Mouse (Mus musculus) heart, embryonic 14.5 days (tissue): ENCODE measurements around the gene Mfsd4b4. TPM values are rescaled to one million over a fixed set of nuclear protein-coding genes. Genes with fewer than 3 reads are reported as not detected.
A peak's percentile ranks its signal among the peaks of the same experiment; 100 is the strongest.
"Not testable (repeated sequence)": the region's sequence is repeated elsewhere in the genome, so short reads cannot be mapped to it uniquely, and the experiment has no call there.

ENCODE experiments used
- ATAC-seq: fragments of 200-750 bp; cut with Nextera tagmentation; 2 replicates; pipeline ENCODE4 v1.8.0; 2017; ENCODE audit warnings: low read depth, moderate TSS enrichment; ENCODE audit not compliant: insufficient number of reproducible peaks, insufficient read depth, low FRiP score
- H3K27ac ChIP-seq, 2 experiments: fragments of 200-500 bp in 1 of 2; fragments of 300-500 bp in 1 of 2; sonication (generic) in 1 of 2; replicated peaks in 1 of 2; 2 replicates each; pipeline ENCODE4 v1.5.1; 2012 to 2014; ENCODE audit warnings: low read depth in 2 of 2, low read length in 2 of 2, control low read depth in 1 of 2, mild to moderate bottlenecking in 1 of 2, mixed read lengths in 1 of 2; ENCODE audit not compliant: control insufficient read depth in 1 of 2, insufficient read depth in 1 of 2
- H3K27me3 ChIP-seq: fragments of 300-500 bp; sonication (generic); 2 replicates; pipeline ENCODE4 v1.6.1; 2014; ENCODE audit warnings: mild to moderate bottlenecking, low read length, control low read depth; ENCODE audit not compliant: control insufficient read depth, insufficient read depth
- H3K36me3 ChIP-seq: fragments of 300-500 bp; sonication (generic); 2 replicates; pipeline ENCODE4 v1.6.1; 2014; ENCODE audit warnings: mild to moderate bottlenecking, control low read depth, low read length, mixed read lengths; ENCODE audit not compliant: control insufficient read depth, insufficient read depth
- H3K4me1 ChIP-seq, 2 experiments: fragments of 200-500 bp in 1 of 2; fragments of 300-500 bp in 1 of 2; sonication (generic) in 1 of 2; 2 replicates each; pipeline ENCODE4 v1.6.1; 2012 to 2014; ENCODE audit warnings: low read length in 2 of 2, control low read depth in 1 of 2, mixed read lengths in 1 of 2; ENCODE audit not compliant: control insufficient read depth in 2 of 2, insufficient read depth in 2 of 2
- H3K4me2 ChIP-seq: fragments of 300-500 bp; sonication (generic); 2 replicates; pipeline ENCODE4 v1.6.1; 2014; ENCODE audit warnings: mild to moderate bottlenecking, low read length
- H3K4me3 ChIP-seq, 2 experiments: fragments of 200-500 bp in 1 of 2; fragments of 300-500 bp in 1 of 2; sonication (generic) in 1 of 2; 2 replicates each; pipeline ENCODE4 v1.5.1; 2012 to 2014; ENCODE audit warnings: low read length in 2 of 2, mild to moderate bottlenecking in 2 of 2, control low read depth in 1 of 2, low read depth in 1 of 2, moderate library complexity in 1 of 2; ENCODE audit not compliant: control insufficient read depth in 1 of 2, insufficient read depth in 1 of 2
- H3K9ac ChIP-seq: fragments of 300-500 bp; sonication (generic); 2 replicates; pipeline ENCODE4 v1.6.1; 2014; ENCODE audit warnings: mild to moderate bottlenecking, low read length
- H3K9me3 ChIP-seq: fragments of 300-500 bp; sonication (generic); 2 replicates; pipeline ENCODE4 v1.6.1; 2016; ENCODE audit warnings: low read length, control low read depth; ENCODE audit not compliant: control insufficient read depth
- WGBS: fragments of 180-500 bp; shearing (Covaris S2); extraction: QIAGEN DNeasy Blood & Tissue Kit; methylation state at CpG from one replicate; pipeline ENCODE4 v1.1.7; 2014; 5-methylcytosine and 5-hydroxymethylcytosine counted together
- polyA plus RNA-seq: library from polyadenylated mRNA; unstranded; fragments of >200 nt; fragmentation: Nextera tagmentation; extraction: Ambion mirVana; gene quantifications from 2 replicates; pipeline ENCODE4 v1.2.1, GENCODE M21; 2014

The Mfsd4b4 gene
- 4.1 and 5.0 TPM in 2 replicates for polyA plus RNA-seq

DNA sequence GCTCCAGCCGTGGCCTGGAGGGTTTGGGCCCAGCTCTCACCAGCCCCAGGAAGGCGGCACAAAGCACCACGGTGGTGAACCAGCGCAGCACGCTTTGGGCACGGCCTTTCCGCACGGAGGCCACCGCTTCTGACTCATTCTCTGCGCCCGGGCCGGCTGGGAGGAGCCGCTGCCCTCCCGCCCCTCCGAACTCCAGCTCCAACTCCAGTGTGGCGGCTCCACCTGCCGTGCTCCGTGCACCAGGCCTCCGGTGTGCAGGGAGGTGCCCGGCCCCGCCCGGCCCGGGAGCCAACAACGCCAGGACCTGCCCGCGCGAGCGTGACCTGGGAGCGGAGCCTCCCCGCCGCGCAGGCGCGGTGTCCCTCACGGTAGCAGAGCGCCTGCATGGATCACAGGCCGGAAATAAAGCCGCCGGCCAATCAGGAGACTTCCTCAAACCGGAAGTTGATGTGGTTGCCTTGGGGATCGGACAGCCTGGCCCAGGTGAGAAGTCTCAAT, at the start of gene Mfsd4b4:
Gene Mfsd4b4 (minus strand): TSS at position 365 of the 498 bp plus-strand sequence.
- Histone ChIP-seq H3K4me2 (peak within 1 kb of the TSS; percentile 74), H3K36me3 (peaks cover under 1% of the 10 kb centered on the region; the same call in 1 of the 2 replicates), H3K4me3 (peak within 1 kb of the TSS; percentile 64 to 95), H3K4me1 (peaks cover 5% of the 10 kb centered on the region in 2 experiments), H3K9me3 (no peaks in the 10 kb centered on the region), H3K9ac (peak within 1 kb of the TSS; percentile 89), H3K27me3 (no peaks in the 10 kb centered on the region), H3K27ac (peak within 1 kb of the TSS; percentile 83 to 84)
- ATAC-seq, result peak; percentile 93
- WGBS, result under 1% methylated on average over 41 of the region's 41 CpGs

DNA sequence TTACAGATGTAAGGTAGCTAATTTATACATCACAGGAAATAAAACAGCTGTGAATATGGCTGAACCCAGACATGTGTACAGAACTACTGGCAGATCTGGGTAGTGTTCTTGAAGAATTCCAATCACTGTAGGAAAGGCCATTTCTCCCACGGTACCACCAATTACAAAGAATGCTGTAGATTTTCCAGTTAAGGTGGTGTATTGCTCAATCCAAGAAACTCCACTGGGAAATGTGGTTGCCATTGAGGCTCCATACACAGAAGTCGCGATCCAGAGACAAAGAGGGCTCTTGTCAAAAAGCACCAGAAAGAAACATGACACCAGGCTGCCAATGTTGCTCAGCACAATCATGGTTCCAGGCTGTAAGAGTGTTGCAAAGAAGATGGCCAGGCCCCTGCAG, 48.2 kb upstream of the Mfsd4b4 start:
- not testable (repeated sequence) for H3K4me2 ChIP-seq, ATAC-seq, H3K27me3 ChIP-seq, H3K27ac ChIP-seq, H3K4me3 ChIP-seq, H3K4me1 ChIP-seq, H3K36me3 ChIP-seq, H3K9me3 ChIP-seq, H3K9ac ChIP-seq
- WGBS, result 81% methylated on average over 3 of the region's 3 CpGs

DNA sequence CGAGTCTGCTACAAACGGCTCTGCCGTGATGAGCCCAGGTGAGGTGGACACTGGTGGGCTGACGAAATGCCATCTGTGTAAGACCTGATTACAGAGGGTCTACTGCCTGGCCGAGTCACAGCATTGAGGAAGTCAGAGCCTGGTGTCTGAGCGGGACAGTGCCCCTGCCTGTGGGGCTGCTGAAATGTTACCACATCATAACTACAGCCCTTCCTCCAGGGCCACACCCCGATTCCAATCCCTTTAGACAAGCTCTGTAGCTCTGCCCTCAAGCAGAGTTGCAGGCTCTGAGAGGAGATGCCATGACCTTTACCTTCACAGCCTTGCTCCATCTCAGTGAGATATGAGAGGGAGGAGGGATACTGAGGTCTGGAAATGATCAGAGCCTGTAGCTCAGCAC, 37.5 kb upstream of the Mfsd4b4 start:
- ATAC-seq, result no peak
- H3K27ac ChIP-seq, result no peak overlapping the region
- WGBS, result 74% methylated on average over 7 of the region's 7 CpGs
- no peaks in the 10 kb centered on the region for H3K36me3 ChIP-seq
- no peaks in the 10 kb centered on the region for H3K27me3 ChIP-seq
- no peak overlapping the region for H3K9ac ChIP-seq
- no peak overlapping the region for H3K4me3 ChIP-seq
- no peaks in the 10 kb centered on the region for H3K4me1 ChIP-seq
- no peak overlapping the region for H3K4me2 ChIP-seq
- no peaks in the 10 kb centered on the region for H3K9me3 ChIP-seq

DNA sequence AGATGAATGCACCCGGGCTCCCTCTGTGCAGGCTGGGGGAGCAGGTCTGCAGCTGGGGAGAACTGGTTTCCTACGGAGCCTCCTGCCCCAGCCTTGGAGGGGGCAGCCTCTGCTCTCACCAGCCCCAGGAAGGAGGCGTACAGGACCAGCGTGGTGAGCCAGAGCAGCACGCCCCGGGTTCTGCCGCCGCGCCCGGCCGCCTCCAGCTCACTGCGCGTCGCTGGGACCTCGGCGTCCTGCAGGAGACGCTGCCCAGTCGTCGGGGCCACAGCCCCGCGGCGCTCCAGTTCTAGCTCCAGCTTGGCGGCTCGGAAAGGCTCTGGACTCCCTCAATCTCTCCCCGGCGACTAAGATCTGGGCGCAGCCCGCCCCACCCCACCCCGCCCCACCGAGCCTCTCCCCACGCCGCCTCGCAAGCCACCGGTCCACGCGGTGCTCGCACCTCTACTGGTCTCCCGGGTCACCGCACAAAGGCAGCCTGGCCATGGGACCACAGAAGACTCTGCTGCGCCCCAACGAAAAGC, 27.6 kb upstream of the Mfsd4b4 start, which contains the start of gene Mfsd4b2:
Gene Mfsd4b2 (minus strand): TSS at position 308 of the 524 bp plus-strand sequence.
- Histone ChIP-seq H3K4me1 (peaks cover 0 to 3% of the 10 kb centered on the region in 2 experiments; a peak in 1 of 4 replicates), H3K27ac (no peak within 1 kb of the TSS), H3K27me3 (peaks cover 10% of the 10 kb centered on the region; the same call in 1 of the 2 replicates), H3K4me2 (peak within 1 kb of the TSS; percentile 90), H3K4me3 (peak within 1 kb of the TSS; percentile 45 to 53), H3K36me3 (no peaks in the 10 kb centered on the region), H3K9ac (peak within 1 kb of the TSS; percentile 49), H3K9me3 (no peaks in the 10 kb centered on the region)
- under 1% methylated on average over 35 of the region's 41 CpGs for WGBS
- ATAC-seq, result peak; percentile 47

DNA sequence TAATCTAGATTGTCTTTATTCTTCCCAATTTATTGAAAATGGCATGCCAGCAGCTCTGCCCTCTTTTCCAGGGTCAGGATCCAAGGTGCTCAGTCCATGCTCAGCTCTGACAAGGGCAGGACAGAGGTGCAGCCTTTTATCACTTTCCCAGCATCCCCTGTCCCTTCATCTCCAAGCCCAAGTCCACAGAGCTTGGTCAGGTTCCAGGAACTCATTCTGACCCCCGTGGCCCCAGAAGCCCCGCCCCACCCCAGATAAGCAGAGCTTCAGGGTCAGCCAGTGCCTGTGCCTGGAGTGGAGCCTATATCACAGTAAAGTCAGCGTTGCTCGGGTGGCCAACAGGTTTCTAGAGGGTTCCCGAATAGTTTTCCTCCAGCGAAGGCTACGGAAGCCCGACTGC, 25.5 kb upstream of the Mfsd4b4 start:
- H3K9ac ChIP-seq, H3K4me1 ChIP-seq, ATAC-seq, H3K36me3 ChIP-seq, H3K4me2 ChIP-seq, H3K4me3 ChIP-seq, H3K27me3 ChIP-seq, H3K9me3 ChIP-seq, H3K27ac ChIP-seq: not testable (repeated sequence)
- 39% methylated on average over 8 of the region's 8 CpGs for WGBS

DNA sequence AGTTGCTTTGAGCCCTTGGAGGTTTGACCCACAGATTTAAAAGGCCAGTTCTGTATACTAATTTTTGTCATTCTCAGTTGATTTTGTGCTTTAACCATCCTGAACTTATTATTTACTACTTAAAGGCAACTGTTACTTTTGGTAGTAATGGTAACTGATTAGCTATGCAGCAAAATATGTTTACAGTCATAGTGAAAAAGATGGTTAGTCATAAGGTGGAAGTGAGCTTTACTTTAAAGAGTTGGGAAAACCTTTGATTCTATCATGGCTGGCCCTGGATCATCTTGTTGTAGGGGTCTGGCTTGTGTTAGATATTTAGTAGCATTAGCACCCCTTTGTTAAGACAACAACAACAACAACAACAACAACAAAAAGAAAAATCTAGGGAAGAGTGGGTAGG, 13.6 kb upstream of the Mfsd4b4 start:
- ATAC-seq, result no peak
- H3K9me3 ChIP-seq, result no peaks in the 10 kb centered on the region

DNA sequence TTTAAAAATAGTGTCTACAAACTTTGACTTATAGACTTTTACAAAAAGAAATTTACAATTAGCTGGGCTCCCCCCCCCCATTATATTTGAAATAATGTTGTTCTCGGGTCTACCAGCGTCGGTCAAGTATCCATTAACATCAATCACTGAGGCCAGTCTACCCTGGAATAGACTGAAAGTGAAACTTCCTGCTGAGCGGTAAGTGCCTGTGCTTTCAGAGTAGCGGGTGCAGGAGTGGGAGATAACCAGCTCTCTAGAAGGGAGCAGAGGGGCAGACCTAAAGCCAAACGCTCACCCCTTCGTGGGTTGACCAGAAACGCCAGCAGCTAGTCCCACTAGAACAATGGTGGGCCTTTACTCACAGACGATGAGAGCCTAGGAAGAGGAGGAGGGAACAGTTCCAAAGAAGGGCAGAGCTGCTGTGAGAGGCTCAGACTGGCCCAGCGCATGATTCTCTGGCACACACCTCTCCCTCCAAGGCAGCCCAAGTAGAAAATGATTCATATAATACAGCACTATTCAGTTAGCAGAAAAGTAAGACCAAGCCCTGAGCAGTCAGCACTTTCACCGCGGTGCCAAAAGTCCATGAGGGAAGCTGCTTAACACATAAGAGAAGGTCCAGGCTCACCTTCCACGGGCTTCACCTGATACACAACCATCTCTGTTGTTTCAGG, 9.9 kb upstream of the Mfsd4b4 start:
- no peak overlapping the region for H3K27ac ChIP-seq
- H3K4me3 ChIP-seq, result peak overlapping the region; percentile 18 to 20; a peak in 2 of 4 replicates
- H3K27me3 ChIP-seq, result no peaks in the 10 kb centered on the region
- H3K4me2 ChIP-seq, result peak overlapping the region; percentile 48
- no peak overlapping the region; the same call in 1 of the 2 replicates for H3K9ac ChIP-seq
- no peaks in the 10 kb centered on the region for H3K36me3 ChIP-seq
- no peaks in the 10 kb centered on the region for H3K9me3 ChIP-seq
- no peak for ATAC-seq
- WGBS, result 46% methylated on average over 13 of the region's 13 CpGs
- no peaks in the 10 kb centered on the region for H3K4me1 ChIP-seq

More for the DNA sequence above, 13.6 kb upstream of the Mfsd4b4 start:
- no peak overlapping the region for H3K4me3 ChIP-seq
- H3K36me3 ChIP-seq, result no peaks in the 10 kb centered on the region
- no peak overlapping the region for H3K9ac ChIP-seq
- no peak overlapping the region for H3K4me2 ChIP-seq
- H3K27me3 ChIP-seq, result no peaks in the 10 kb centered on the region
- H3K27ac ChIP-seq, result no peak overlapping the region
- H3K4me1 ChIP-seq, result no peaks in the 10 kb centered on the region
